Mouse (Mus musculus) retina, embryonic 14.5 days (tissue): Measurements from ENCODE around the gene Dpagt1.
"Not testable (repeated sequence)": the region's sequence is repeated elsewhere in the genome, so short reads cannot be mapped to it uniquely, and the experiment has no call there.

Source experiments
- DNase-seq: peaks from one replicate; pipeline ENCODE4 v3.0.0-alpha.2; 2015; ENCODE audit warnings: low spot score

Gene Dpagt1

GRCm38 (mm10) chr9:44337436-44338169 is 11.8 kb downstream of the Dpagt1 start:
- DNase-seq: no peak

- no peak for DNase-seq
These were observed 12.8 kb downstream of the Dpagt1 start for GRCm38 (mm10) chr9:44338574-44338973.

- DNase-seq: no peak
These were observed 15.7 kb downstream of the Dpagt1 start for GRCm38 (mm10) chr9:44341487-44341886.

- no peak for DNase-seq
These were observed 16.4 kb downstream of the Dpagt1 start for GRCm38 (mm10) chr9:44342173-44342572.

GRCm38 (mm10) chr9:44342605-44343004 is 16.8 kb downstream of the Dpagt1 start:
- no peak for DNase-seq

- DNase-seq: no peak
These were observed 17.5 kb downstream of the Dpagt1 start for GRCm38 (mm10) chr9:44343290-44343689.

- DNase-seq: peak; percentile 90
These were observed 18.1 kb downstream of the Dpagt1 start, which contains the start of gene Hmbs for GRCm38 (mm10) chr9:44343781-44344421. Hmbs (minus strand) TSS chr9:44344228.

GRCm38 (mm10) chr9:44345570-44346433 is 20.0 kb downstream of the Dpagt1 start:
- DNase-seq: no peak

- no peak for DNase-seq
These were observed 21.3 kb downstream of the Dpagt1 start for GRCm38 (mm10) chr9:44347166-44347565.

- no peak for DNase-seq
These were observed 21.8 kb downstream of the Dpagt1 start for GRCm38 (mm10) chr9:44347621-44348020.

GRCm38 (mm10) chr9:44348546-44348945 is 22.7 kb downstream of the Dpagt1 start:
- no peak for DNase-seq

- DNase-seq: no peak
These were observed 25.6 kb downstream of the Dpagt1 start for GRCm38 (mm10) chr9:44351396-44351795.

- no peak for DNase-seq
These were observed 26.5 kb downstream of the Dpagt1 start for GRCm38 (mm10) chr9:44352337-44352736.

GRCm38 (mm10) chr9:44353142-44353541 is 27.3 kb downstream of the Dpagt1 start:
- DNase-seq: no peak

GRCm38 (mm10) chr9:44357207-44357606 is 31.4 kb downstream of the Dpagt1 start:
- DNase-seq: peak; percentile 54

GRCm38 (mm10) chr9:44361190-44361917 is 35.5 kb downstream of the Dpagt1 start, which contains the start of gene Vps11:
Vps11 (minus strand) TSS chr9:44361670.
- DNase-seq: peak; percentile 98

- DNase-seq: not testable (repeated sequence)
These were observed 36.1 kb downstream of the Dpagt1 start for GRCm38 (mm10) chr9:44361931-44362330.

GRCm38 (mm10) chr9:44364480-44364879 is 38.7 kb downstream of the Dpagt1 start:
- peak; percentile 57 for DNase-seq

- DNase-seq: no peak
These were observed 47.6 kb downstream of the Dpagt1 start for GRCm38 (mm10) chr9:44373386-44373785.

GRCm38 (mm10) chr9:44376141-44376540 is 50.3 kb downstream of the Dpagt1 start:
- no peak for DNase-seq

GRCm38 (mm10) chr9:44377335-44377734 is 51.5 kb downstream of the Dpagt1 start:
- not testable (repeated sequence) for DNase-seq
